Mouse (Mus musculus) liver, embryonic 14.5 days (tissue): Measurements from ENCODE around the gene Ccdc122. TPM values are rescaled to one million over a fixed set of nuclear protein-coding genes. Genes with fewer than 3 reads are reported as not detected.
A peak's percentile ranks its signal among the peaks of the same experiment; 100 is the strongest.
"Not testable (repeated sequence)": the region's sequence is repeated elsewhere in the genome, so short reads cannot be mapped to it uniquely, and the experiment has no call there.

Experiments
- ATAC-seq: fragments of 200-750 bp; cut with Nextera tagmentation; 2 replicates; pipeline ENCODE4 v1.8.0; 2017; ENCODE audit warnings: moderate number of reproducible peaks, mild to moderate bottlenecking, moderate library complexity; ENCODE audit not compliant: insufficient read depth
- DNase-seq, 3 experiments: peaks; one replicate each; pipeline ENCODE4 v3.0.0-alpha.2; 2012 to 2013; ENCODE audit warnings: low read depth in 3 of 3, low spot score in 3 of 3
- H3K27ac ChIP-seq: fragments of 300-500 bp; sonication (generic); 2 replicates; pipeline ENCODE4 v1.5.1; 2014; ENCODE audit warnings: moderate library complexity, mild to moderate bottlenecking, control low read depth, inconsistent platforms
- H3K27me3 ChIP-seq: fragments of 300-500 bp; sonication (generic); 2 replicates; pipeline ENCODE4 v1.6.1; 2014; ENCODE audit warnings: mild to moderate bottlenecking, low read length, moderate library complexity; ENCODE audit not compliant: control insufficient read depth, insufficient read depth
- H3K36me3 ChIP-seq: fragments of 300-500 bp; sonication (generic); replicated peaks from 2 replicates; pipeline ENCODE4 v1.6.1; 2014; ENCODE audit warnings: low read depth; ENCODE audit not compliant: control insufficient read depth, insufficient read depth
- H3K4me1 ChIP-seq, 2 experiments: fragments of 200-500 bp in 1 of 2; fragments of 300-500 bp in 1 of 2; sonication (generic) in 1 of 2; replicated peaks; 2 replicates each; pipeline ENCODE4 v1.6.1; 2012 to 2014; ENCODE audit warnings: antibody characterized with exemption in 1 of 2, inconsistent platforms in 1 of 2, low read length in 1 of 2; ENCODE audit not compliant: control insufficient read depth in 2 of 2, insufficient read depth in 2 of 2
- H3K4me2 ChIP-seq: fragments of 300-500 bp; sonication (generic); 2 replicates; pipeline ENCODE4 v1.6.1; 2014; ENCODE audit warnings: low read depth, mild to moderate bottlenecking, control low read depth, moderate library complexity
- H3K4me3 ChIP-seq, 2 experiments: fragments of 200-500 bp in 1 of 2; fragments of 300-500 bp in 1 of 2; sonication (generic) in 1 of 2; 2 replicates each; pipeline ENCODE4 v1.5.1; 2012 to 2014; ENCODE audit warnings: low read depth in 2 of 2, low read length in 2 of 2, mild to moderate bottlenecking in 2 of 2, control low read depth in 1 of 2, inconsistent platforms in 1 of 2, moderate library complexity in 1 of 2; ENCODE audit not compliant: insufficient read depth in 1 of 2
- H3K9ac ChIP-seq: fragments of 300-500 bp; sonication (generic); replicated peaks from 2 replicates; pipeline ENCODE4 v1.6.1; 2014; ENCODE audit warnings: mild to moderate bottlenecking, control low read depth, moderate library complexity
- H3K9me3 ChIP-seq: fragments of 300-500 bp; sonication (generic); 2 replicates; pipeline ENCODE4 v1.6.1; 2016; ENCODE audit warnings: low read length, mixed read lengths; ENCODE audit not compliant: control insufficient read depth
- CTCF ChIP-seq: IDR thresholded peaks from 2 replicates; pipeline ENCODE4 v1.5.1; 2016; ENCODE audit warnings: antibody characterized with exemption, low read depth, control low read depth
- EP300 ChIP-seq: IDR thresholded peaks from 2 replicates; pipeline ENCODE4 v1.6.1; 2016; ENCODE audit warnings: antibody characterized with exemption, low read depth
- WGBS: fragments of 180-500 bp; shearing (Covaris S2); extraction: QIAGEN DNeasy Blood & Tissue Kit; methylation state at CpG from one replicate; pipeline ENCODE4 v1.1.7; 2014; ENCODE audit not compliant: insufficient replicate concordance; 5-methylcytosine and 5-hydroxymethylcytosine counted together
- polyA plus RNA-seq, 2 experiments: library from polyadenylated mRNA; depleted of rRNA in 1 of 2; stranded (reverse) in 1 of 2; unstranded in 1 of 2; fragments of >200 nt; fragmentation: Nextera tagmentation in 1 of 2; extraction: Ambion mirVana in 1 of 2; gene quantifications; 2 replicates each; pipeline versions ENCODE4 v1.2.1 to v1.2.3; 2012 to 2014

Gene Ccdc122
- polyA plus RNA-seq, 2 experiments = 0.75 to 1.8 TPM

- Histone ChIP-seq H3K36me3 (no peaks in the 10 kb centered on the region), H3K27me3 (no peaks in the 10 kb centered on the region), H3K4me1 (no peaks in the 10 kb centered on the region), H3K4me2 (no peak overlapping the region), H3K4me3 (no peak overlapping the region), H3K9me3 (no peaks in the 10 kb centered on the region), H3K27ac (no peak overlapping the region), H3K9ac (no peak overlapping the region)
- no peak for ATAC-seq
- TF ChIP-seq EP300 = no peak
- TF ChIP-seq CTCF = no peak
- WGBS = 52% methylated on average over 2 of the region's 2 CpGs
- no peak for DNase-seq
Observed at GRCm38 (mm10) chr14:77100285-77100684, 63.7 kb downstream of the Ccdc122 start.

- H3K4me2 ChIP-seq, H3K27me3 ChIP-seq, H3K36me3 ChIP-seq, H3K9me3 ChIP-seq, H3K4me3 ChIP-seq, DNase-seq, ATAC-seq, H3K4me1 ChIP-seq, H3K9ac ChIP-seq, H3K27ac ChIP-seq: not testable (repeated sequence)
- WGBS = 60% methylated on average over 5 of the region's 5 CpGs
Observed at GRCm38 (mm10) chr14:77110622-77111021, 74.0 kb downstream of the Ccdc122 start.

GRCm38 (mm10) chr14:77130612-77131011, 94.0 kb downstream of the Ccdc122 start:
- peak; percentile 33 for TF ChIP-seq EP300
- no peak for TF ChIP-seq CTCF
- Histone ChIP-seq H3K27me3 (no peaks in the 10 kb centered on the region), H3K9me3 (no peaks in the 10 kb centered on the region), H3K4me3 (no peak overlapping the region), H3K9ac (no peak overlapping the region), H3K4me1 (no peaks in the 10 kb centered on the region; a peak in 1 of 4 replicates), H3K4me2 (no peak overlapping the region), H3K36me3 (no peaks in the 10 kb centered on the region), H3K27ac (no peak overlapping the region)
- WGBS = 39% methylated on average over 5 of the region's 5 CpGs
- ATAC-seq (peak; percentile 41; the same call in 1 of the 2 replicates), DNase-seq (no peak)

- Histone ChIP-seq H3K4me1 (no peaks in the 10 kb centered on the region), H3K27me3 (no peaks in the 10 kb centered on the region), H3K9me3 (no peaks in the 10 kb centered on the region), H3K9ac (no peak overlapping the region), H3K27ac (no peak overlapping the region), H3K4me2 (no peak overlapping the region), H3K36me3 (no peaks in the 10 kb centered on the region), H3K4me3 (no peak overlapping the region)
- ATAC-seq (no peak), DNase-seq (no peak)
- TF ChIP-seq EP300 (no peak), CTCF (no peak)
- WGBS = 48% methylated on average over 6 of the region's 6 CpGs
Observed at GRCm38 (mm10) chr14:77136936-77137335, 100.4 kb downstream of the Ccdc122 start.

- DNase-seq (peak; percentile 39 to 59 (median 56)), ATAC-seq (no peak)
- H3K4me1 ChIP-seq = no peaks in the 10 kb centered on the region
- H3K4me2 ChIP-seq = no peak overlapping the region
- no peak overlapping the region for H3K9ac ChIP-seq
- H3K27ac ChIP-seq = no peak overlapping the region
- WGBS = 21% methylated on average over 17 of the region's 17 CpGs
- H3K27me3 ChIP-seq = no peaks in the 10 kb centered on the region
- TF ChIP-seq CTCF (peak; percentile 57; the same call in 1 of the 2 replicates), EP300 (no peak)
- H3K9me3 ChIP-seq = no peaks in the 10 kb centered on the region
- H3K36me3 ChIP-seq = no peaks in the 10 kb centered on the region
- H3K4me3 ChIP-seq = no peak overlapping the region
Observed at GRCm38 (mm10) chr14:77141324-77142282, 105.0 kb downstream of the Ccdc122 start.
